Mouse (Mus musculus): ENCODE measurements around the gene Mmab. TPM values are rescaled to one million over a fixed set of nuclear protein-coding genes. Genes with fewer than 3 reads are reported as not detected.

The Mmab gene
- polyA plus RNA-seq, 1 experiment from 2014 or later, result 27.3 TPM

DNA sequence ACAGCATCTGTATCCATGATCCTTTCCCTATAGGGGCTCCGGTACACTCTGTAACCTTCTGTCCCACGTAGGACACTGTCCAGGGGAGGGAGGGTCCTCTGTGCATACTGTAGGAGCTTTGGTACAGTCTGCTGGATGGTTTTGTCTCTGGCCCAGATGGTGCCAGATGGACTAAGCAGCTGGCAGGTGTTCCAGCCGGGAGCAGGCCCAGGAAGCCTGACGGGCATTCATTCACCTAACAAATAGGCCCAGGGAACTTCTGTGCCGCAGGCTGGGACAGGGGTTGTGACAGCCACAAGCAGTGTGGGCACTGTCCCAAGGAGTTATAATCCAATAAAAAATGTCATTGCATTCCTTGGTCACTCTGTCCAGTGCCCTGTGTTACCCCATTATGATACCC, 19.9 kb downstream of the Mmab start:
- Histone ChIP-seq H3K27me3 (no peaks in the 10 kb centered on the region), H3K4me1 (peaks cover 5% of the 10 kb centered on the region; the same call in 1 of the 2 replicates), H3K27ac (no peak overlapping the region), H3K4me2 (replicated peaks) (no peak overlapping the region), H3K9ac (no peak overlapping the region), H3K4me3 (no peak overlapping the region), H3K36me3 (peaks cover 26% of the 10 kb centered on the region), H3K9me3 (replicated peaks) (no peaks in the 10 kb centered on the region)
- 65% methylated on average over 5 of the region's 5 CpGs for WGBS
- no peak for ATAC-seq (ENCODE audit: low FRiP score)

DNA sequence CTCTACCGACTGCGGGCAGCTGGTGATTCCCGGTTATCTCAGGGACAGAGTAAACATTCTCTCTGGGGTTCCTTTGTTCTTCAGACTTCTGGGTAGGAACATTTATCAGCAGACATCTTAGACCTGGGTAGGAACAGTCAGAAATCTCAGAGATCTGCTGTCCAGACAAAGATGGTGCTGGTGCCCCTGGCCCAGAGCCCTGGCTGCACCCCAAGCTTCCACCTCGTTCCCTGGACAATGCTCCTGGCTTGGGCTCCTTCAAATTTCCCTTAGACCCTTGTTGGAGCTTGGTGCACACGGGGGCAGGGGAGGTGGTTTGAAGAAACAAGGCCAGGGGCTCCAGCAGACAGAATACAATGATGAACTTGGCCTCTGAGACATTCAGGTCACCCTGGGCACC, 21.3 kb downstream of the Mmab start:
- Histone ChIP-seq H3K27ac (no peak overlapping the region), H3K27me3 (no peaks in the 10 kb centered on the region), H3K9ac (no peak overlapping the region), H3K4me2 (replicated peaks) (no peak overlapping the region), H3K36me3 (peaks cover 39% of the 10 kb centered on the region), H3K4me3 (no peak overlapping the region), H3K4me1 (peaks cover 3% of the 10 kb centered on the region; the same call in 1 of the 2 replicates), H3K9me3 (replicated peaks) (no peaks in the 10 kb centered on the region)
- 42% methylated on average over 5 of the region's 5 CpGs for WGBS
- no peak for ATAC-seq (ENCODE audit: low FRiP score)

DNA sequence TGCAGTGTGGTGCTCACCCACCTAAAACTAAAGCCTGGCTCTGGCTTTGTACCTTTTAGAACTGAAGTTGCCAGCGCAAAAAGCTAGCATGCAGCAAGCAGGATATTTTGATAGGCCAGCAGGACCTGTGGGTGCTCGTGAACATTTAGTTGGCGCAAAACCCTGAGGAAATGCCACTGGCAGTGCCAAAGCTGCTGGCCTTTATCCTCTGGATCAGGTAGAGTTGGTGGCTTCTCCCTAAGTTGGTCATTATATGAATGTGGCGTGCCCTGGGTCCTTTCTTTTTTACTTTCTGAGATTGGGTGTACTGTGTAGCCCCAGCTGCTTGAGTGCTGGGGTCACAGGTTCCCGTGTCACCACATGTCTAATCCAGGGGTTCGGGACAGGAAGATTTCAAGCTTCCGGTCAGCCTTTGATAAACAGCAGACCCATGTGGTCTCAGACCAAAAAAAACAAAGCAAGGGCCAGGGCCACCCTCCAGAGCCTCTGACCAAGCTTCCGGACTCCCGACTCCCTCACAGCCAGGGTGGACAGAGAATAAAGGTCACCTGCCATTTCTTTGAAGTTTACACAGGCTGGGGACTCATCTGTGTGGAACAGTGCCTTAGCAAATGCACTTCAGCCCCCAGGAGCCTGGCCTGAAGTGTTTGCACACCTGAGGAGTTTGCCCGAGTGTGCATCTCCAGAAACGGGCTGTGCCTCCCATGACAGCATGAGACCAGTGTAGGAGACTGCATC, 22.1 kb downstream of the Mmab start:
- Histone ChIP-seq H3K4me3 (no peak overlapping the region), H3K9me3 (replicated peaks) (no peaks in the 10 kb centered on the region), H3K27ac (no peak overlapping the region), H3K27me3 (no peaks in the 10 kb centered on the region), H3K4me2 (replicated peaks) (no peak overlapping the region), H3K9ac (no peak overlapping the region), H3K36me3 (peaks cover 47% of the 10 kb centered on the region), H3K4me1 (peaks cover 3% of the 10 kb centered on the region; the same call in 1 of the 2 replicates)
- ATAC-seq (ENCODE audit: low FRiP score), result no peak
- WGBS, result 67% methylated on average over 11 of the region's 11 CpGs

DNA sequence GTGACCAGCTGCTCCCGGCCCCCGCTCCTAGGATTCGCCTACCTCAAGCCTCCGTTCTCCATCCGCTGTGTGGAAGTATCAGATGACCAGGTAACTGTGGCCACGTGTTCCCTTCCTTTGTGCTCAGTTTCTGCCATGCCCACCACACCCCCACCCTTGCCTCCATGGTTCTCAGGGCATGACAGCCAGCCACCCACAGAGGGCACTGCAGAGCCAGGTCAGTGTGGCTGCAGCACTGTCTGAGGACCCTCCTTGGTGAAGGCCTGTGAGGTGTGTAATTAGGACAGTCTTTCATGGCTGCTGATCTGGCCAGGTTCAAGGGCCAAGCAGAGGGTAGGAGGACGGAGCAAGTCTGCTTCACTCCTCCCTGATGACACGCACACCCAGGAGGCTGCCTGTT, 25.3 kb downstream of the Mmab start:
- H3K36me3 ChIP-seq, result peaks cover 79% of the 10 kb centered on the region
- no peak overlapping the region for H3K27ac ChIP-seq
- H3K4me2 ChIP-seq (replicated peaks), result no peak overlapping the region
- no peaks in the 10 kb centered on the region for H3K9me3 ChIP-seq (replicated peaks)
- peak; percentile 55; the same call in 1 of the 2 replicates for ATAC-seq (ENCODE audit: low FRiP score)
- no peak overlapping the region for H3K9ac ChIP-seq
- WGBS, result 84% methylated on average over 8 of the region's 8 CpGs
- no peaks in the 10 kb centered on the region for H3K27me3 ChIP-seq
- H3K4me1 ChIP-seq, result no peaks in the 10 kb centered on the region
- H3K4me3 ChIP-seq, result no peak overlapping the region

DNA sequence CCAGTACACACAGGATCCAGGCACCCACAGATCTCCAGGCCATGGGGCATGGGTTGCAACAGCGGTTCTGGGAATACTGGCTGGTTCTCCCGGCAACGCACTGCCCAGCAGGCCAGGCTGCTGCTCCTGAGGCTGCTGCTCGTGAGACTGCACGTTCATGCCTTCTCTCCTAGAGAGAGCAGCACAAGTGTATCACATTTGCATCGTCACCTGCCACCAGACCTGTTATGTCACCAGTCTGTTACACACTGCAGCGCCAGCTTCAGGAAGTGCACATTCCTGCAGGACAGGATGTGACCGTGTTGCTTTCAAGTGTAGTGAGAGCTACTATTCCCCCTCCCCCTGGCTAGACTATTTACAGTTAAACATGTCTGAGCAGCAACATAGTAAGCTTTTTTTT, 27.0 kb downstream of the Mmab start:
- H3K4me3 ChIP-seq, result no peak overlapping the region
- H3K27ac ChIP-seq, result no peak overlapping the region
- H3K9me3 ChIP-seq (replicated peaks), result no peaks in the 10 kb centered on the region
- H3K4me1 ChIP-seq, result no peaks in the 10 kb centered on the region
- no peak for ATAC-seq (ENCODE audit: low FRiP score)
- H3K36me3 ChIP-seq, result peaks cover 96% of the 10 kb centered on the region
- 90% methylated on average over 8 of the region's 8 CpGs for WGBS
- H3K9ac ChIP-seq, result no peak overlapping the region
- H3K4me2 ChIP-seq (replicated peaks), result no peak overlapping the region
- no peaks in the 10 kb centered on the region for H3K27me3 ChIP-seq

DNA sequence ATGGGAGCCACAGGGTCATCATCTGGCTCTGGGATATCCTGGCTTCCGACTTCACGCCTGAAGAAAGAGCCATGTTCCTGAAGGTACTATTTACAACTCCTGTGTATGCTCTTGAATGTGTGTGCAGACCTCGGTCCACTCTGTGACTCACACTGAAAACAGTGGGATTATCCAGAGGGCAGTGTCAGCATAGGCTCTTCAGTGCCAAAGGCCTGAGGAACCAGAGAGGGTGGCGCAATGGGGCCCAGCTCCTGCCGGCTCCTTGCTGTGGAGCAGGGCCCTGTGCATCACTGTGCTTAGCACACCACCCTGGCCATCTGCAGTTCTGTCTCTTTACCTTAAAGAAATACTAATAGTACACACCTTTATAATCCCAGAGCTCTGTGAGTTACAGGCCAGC, 28.3 kb downstream of the Mmab start:
- Histone ChIP-seq H3K27ac (no peak overlapping the region), H3K9me3 (replicated peaks) (no peaks in the 10 kb centered on the region), H3K9ac (no peak overlapping the region), H3K4me3 (no peak overlapping the region), H3K27me3 (no peaks in the 10 kb centered on the region), H3K4me2 (replicated peaks) (no peak overlapping the region), H3K4me1 (no peaks in the 10 kb centered on the region), H3K36me3 (peaks cover 99% of the 10 kb centered on the region)
- 92% methylated on average over 5 of the region's 5 CpGs for WGBS
- ATAC-seq (ENCODE audit: low FRiP score), result no peak

DNA sequence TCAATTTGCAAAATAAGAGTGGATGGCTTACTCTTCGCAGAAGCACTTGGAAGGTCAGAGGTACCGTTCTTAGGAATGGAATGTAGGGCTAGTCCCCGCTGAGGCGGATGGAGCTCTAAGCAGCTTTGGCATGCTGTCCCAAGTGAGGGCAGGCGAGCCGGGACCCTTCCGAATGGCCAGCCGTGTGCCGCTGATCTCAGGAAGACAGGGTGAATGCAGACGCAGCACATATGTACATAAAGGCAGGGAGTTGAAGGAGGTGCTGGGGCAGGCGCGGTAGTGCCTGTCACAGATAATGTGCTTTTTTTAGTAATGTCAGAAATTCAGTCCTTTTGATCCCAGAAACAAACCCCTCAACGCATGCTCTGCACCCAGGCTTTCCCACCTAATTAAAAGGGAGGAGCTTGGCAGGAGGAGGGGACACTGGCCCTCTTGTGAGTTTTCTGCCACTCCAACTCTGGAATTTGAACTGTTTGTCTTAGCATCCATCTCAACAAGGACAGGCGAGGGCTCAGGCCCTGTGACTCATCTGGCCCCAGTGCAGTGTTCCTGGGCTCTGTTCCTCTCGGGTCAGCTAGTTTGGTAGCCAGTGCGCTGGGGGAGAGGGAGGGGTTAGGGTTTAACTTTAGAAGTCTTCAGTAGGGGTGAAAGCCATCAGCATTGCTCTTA, 30.7 kb downstream of the Mmab start:
- ATAC-seq (ENCODE audit: low FRiP score), result no peak
- Histone ChIP-seq H3K9me3 (replicated peaks) (no peaks in the 10 kb centered on the region), H3K4me3 (no peak overlapping the region), H3K36me3 (peaks cover 99% of the 10 kb centered on the region), H3K4me1 (no peaks in the 10 kb centered on the region), H3K9ac (no peak overlapping the region), H3K4me2 (replicated peaks) (no peak overlapping the region), H3K27ac (no peak overlapping the region), H3K27me3 (no peaks in the 10 kb centered on the region)
- 81% methylated on average over 16 of the region's 16 CpGs for WGBS

DNA sequence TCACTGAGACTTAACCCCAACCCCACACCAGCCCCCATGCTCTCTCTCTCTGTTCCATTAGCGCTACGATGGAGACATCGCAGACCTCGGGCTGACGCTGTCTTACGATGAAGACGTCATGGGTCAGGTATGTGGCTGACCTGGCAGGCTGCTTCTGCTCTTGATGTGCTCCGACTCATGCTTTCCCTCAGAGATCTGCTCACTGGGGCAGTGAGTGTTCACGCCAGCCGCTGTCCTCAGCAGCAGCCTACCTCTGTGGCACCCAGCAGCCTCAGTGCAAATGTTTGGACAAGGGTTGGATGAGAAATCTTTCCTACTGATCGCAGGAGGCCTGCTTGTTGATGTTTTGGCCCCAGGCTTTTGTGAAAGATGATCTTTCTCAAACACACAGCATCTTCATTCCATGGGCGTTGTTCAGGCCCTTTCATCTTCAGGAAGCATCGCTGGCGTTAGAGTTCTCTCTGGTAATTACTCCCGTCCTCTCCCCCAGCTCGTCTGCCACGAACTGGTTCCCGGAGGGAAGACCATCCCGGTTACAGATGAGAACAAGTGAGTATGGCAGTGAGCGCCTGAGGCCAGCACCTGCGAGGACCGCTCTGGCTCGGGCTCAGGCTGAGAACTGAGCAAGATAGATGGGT, 31.4 kb downstream of the Mmab start:
- no peak overlapping the region for H3K9ac ChIP-seq
- no peaks in the 10 kb centered on the region for H3K4me1 ChIP-seq
- no peak overlapping the region for H3K27ac ChIP-seq
- H3K9me3 ChIP-seq (replicated peaks), result no peaks in the 10 kb centered on the region
- H3K4me2 ChIP-seq (replicated peaks), result no peak overlapping the region
- no peak overlapping the region for H3K4me3 ChIP-seq
- no peak for ATAC-seq (ENCODE audit: low FRiP score)
- 80% methylated on average over 23 of the region's 23 CpGs for WGBS
- peaks cover 100% of the 10 kb centered on the region for H3K36me3 ChIP-seq
- H3K27me3 ChIP-seq, result no peaks in the 10 kb centered on the region

DNA sequence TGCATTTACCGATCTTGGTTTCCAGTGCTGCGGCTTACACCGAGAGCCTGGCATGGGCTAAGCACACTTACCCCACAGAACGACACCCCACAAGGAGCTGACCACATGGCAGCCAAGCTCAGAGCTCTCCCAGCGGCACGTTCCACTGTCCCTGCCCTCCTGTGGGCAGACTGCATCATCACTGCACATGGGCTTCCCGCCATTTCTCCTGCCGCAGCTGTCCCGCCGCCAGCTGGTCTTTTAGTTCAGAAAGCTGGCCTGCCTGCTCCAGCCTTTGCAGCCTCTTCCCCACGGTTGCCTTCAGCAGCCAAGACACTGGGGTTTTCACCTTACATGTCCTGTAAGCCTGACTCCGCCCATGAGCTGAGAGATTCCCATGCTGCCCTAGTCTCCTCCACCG, 33.4 kb downstream of the Mmab start:
- H3K27me3 ChIP-seq, result no peaks in the 10 kb centered on the region
- WGBS, result 89% methylated on average over 13 of the region's 13 CpGs
- H3K9ac ChIP-seq, result no peak overlapping the region
- peaks cover 100% of the 10 kb centered on the region for H3K36me3 ChIP-seq
- H3K27ac ChIP-seq, result no peak overlapping the region
- no peak overlapping the region for H3K4me3 ChIP-seq
- H3K4me2 ChIP-seq (replicated peaks), result no peak overlapping the region
- no peak for ATAC-seq (ENCODE audit: low FRiP score)
- no peaks in the 10 kb centered on the region for H3K9me3 ChIP-seq (replicated peaks)
- no peaks in the 10 kb centered on the region for H3K4me1 ChIP-seq

DNA sequence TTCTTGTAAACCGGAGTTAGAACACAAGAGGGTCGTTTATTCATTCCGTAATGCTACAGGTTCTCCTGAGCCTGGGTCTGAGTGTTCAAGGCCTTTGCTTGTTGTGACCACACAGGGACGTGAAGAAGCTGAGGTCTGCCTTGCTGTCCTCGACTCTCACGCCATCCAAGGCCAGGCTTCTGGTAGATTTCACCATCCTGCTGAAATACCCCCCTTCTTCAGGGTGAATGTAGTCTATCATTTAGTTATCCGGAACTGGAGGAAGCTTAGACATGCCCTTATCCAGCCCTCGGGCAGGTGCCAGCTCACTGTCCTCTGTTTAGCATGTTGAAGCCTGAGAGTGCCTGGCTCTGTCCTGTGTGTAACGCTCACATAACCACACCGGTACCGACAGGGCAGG, 35.0 kb downstream of the Mmab start:
- no peak for ATAC-seq (ENCODE audit: low FRiP score)
- H3K9me3 ChIP-seq (replicated peaks), result no peaks in the 10 kb centered on the region
- H3K4me3 ChIP-seq, result no peak overlapping the region
- WGBS, result 91% methylated on average over 11 of the region's 11 CpGs
- no peak overlapping the region for H3K4me2 ChIP-seq (replicated peaks)
- H3K4me1 ChIP-seq, result no peaks in the 10 kb centered on the region
- H3K9ac ChIP-seq, result no peak overlapping the region
- H3K27me3 ChIP-seq, result no peaks in the 10 kb centered on the region
- H3K36me3 ChIP-seq, result peaks cover 100% of the 10 kb centered on the region
- H3K27ac ChIP-seq, result no peak overlapping the region

DNA sequence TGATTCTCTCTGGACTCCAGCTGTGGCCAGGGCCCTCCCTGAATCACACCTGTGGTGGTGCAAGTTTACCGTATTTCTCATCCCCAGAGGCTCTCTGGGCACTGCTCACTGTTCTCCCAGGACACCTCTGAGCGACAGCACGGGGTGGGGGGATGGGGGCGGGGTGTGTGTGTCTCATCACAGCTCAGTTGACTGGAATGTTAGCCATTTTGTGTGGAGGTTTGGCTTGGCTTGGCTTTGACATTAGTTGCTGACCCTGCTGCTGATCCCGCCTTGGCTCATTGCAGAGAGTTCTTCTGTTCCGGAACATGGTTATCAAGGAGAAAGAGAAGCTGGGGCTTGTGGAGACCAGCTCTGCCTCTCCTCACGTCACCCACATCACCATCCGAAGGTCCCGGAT, 36.0 kb downstream of the Mmab start:
- H3K27ac ChIP-seq, result no peak overlapping the region
- H3K9me3 ChIP-seq (replicated peaks), result no peaks in the 10 kb centered on the region
- WGBS, result 93% methylated on average over 9 of the region's 9 CpGs
- no peak overlapping the region for H3K9ac ChIP-seq
- no peaks in the 10 kb centered on the region for H3K4me1 ChIP-seq
- no peak for ATAC-seq (ENCODE audit: low FRiP score)
- no peak overlapping the region for H3K4me3 ChIP-seq
- H3K4me2 ChIP-seq (replicated peaks), result no peak overlapping the region
- no peaks in the 10 kb centered on the region for H3K27me3 ChIP-seq
- H3K36me3 ChIP-seq, result peaks cover 100% of the 10 kb centered on the region

DNA sequence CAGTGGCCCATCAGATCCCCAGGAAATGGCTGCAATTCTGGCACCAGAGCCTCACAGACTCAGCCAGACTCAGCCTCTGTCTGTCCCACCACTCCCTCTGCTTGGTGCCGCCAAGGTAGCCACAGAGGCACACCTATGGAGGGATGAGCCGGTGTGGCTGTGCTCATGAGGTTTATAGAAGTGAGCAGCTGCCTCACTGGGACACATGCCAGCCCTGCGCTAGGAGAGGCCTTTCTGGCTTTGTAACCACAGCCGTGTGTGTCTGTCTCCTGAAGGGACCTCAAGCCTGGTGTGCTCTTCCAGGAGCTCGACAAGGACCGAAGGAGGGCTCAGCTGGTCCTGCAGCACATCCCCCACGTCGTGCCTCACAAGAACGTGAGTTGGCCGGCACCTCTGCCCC, 36.6 kb downstream of the Mmab start:
- Histone ChIP-seq H3K9me3 (replicated peaks) (no peaks in the 10 kb centered on the region), H3K36me3 (peaks cover 100% of the 10 kb centered on the region), H3K9ac (no peak overlapping the region), H3K27me3 (no peaks in the 10 kb centered on the region), H3K4me1 (no peaks in the 10 kb centered on the region), H3K4me2 (replicated peaks) (no peak overlapping the region), H3K4me3 (no peak overlapping the region), H3K27ac (no peak overlapping the region)
- no peak for ATAC-seq (ENCODE audit: low FRiP score)
- 86% methylated on average over 10 of the region's 10 CpGs for WGBS
